Mouse (Mus musculus) yolk sac, embryonic 10.5 days (tissue): ENCODE measurements around the gene Atf6b.

Experiments used
- DNase-seq: peaks from one replicate; pipeline ENCODE4 v3.0.0-alpha.2; 2017; ENCODE audit warnings: low spot score

Gene Atf6b

DNA sequence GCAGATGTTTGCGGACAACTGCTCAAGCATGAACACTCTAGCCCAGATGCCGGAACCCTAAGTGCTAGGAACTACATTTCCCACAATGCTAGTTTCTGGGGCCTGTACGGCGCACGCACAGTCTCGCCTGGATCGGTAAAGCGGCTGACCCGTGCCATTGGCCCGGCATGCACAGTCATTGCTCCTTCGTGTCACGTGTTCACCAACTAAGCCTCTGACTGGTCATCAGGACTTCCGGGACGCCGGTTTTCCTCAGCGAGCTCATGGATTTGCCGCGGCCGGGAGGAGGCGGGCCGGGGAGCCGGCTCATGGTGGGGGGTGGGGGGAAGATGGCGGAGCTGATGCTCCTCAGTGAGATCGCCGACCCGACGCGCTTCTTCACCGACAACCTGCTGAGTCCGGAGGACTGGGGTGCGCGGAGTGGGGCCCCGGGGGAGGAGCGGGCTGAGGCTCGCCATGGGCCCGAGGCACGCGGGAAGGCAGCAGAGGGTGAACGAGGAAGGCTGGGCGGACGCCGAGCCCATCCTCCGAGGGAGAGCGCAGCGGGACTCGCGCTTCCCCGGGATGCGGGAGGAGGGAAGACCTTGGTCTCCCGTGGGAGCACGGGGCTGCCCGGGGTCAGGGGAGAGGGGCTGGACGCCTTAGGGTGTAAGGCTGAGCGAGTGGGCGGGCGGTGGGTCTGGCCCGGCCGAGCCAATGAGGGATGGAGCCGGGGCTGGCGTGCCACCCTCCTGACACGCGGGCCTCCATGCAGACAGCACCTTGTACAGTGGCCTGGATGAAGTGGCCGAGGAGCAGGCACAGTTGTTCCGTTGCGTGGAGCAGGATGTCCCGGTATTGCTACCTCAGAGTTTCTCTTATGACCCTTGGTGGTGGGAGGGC is at the start of gene Atf6b:
Gene Atf6b (plus strand): TSS at position 241 of the 882 bp plus-strand sequence.
- peak; percentile 95 for DNase-seq

- no peak for DNase-seq
Measured at GRCm38 (mm10) chr17:34597566-34598095, 49.3 kb upstream of the Atf6b start, which contains the start of gene Ager. Gene Ager, plus strand, starts transcription at chr17:34597862.

DNA sequence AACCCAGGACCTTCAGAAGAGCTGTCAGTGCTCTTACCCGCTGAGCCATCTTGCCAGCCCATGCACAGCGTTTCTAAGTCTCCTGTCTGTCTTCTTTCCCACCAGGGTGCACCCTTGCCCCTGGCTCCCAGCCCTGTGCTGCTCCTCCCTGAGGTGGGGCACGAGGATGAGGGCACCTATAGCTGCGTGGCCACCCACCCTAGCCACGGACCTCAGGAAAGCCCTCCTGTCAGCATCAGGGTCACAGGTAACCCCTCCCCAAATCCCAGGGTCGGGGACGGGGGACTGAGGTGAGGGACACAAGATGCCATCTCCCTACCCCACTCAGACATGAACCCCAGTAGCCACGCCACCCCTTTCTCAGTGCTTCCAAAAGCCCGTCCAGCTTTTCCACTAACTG is 47.1 kb upstream of the Atf6b start:
- DNase-seq, result no peak

- DNase-seq, result no peak
Measured at GRCm38 (mm10) chr17:34601796-34602195, 45.1 kb upstream of the Atf6b start.

GRCm38 (mm10) chr17:34603375-34604060 is 43.4 kb upstream of the Atf6b start, which contains the start of gene Rnf5:
Gene Rnf5, minus strand, starts transcription at chr17:34603690.
- peak; percentile 100 for DNase-seq

DNA sequence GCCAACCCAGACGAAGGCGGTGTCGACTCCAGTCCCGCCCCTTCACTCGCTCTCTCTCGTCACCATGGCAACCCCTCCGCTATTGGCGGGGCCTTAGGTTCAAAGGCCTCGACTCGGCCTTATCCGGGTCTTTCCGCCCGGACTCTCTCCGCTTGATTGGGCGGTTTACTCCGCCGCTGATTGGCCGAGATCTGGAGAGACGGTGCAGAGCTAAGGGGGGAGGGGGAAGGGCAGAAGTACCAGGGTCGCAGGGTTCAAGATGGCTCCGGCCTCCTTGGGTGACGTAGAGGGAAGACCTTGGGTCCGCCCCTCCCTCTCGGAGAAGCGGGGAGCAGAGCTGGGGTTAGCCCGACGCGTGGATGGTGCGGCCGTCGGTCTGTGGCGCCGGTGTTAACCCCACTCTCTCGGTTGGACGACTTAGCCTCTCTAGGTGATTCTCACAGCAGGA is 42.9 kb upstream of the Atf6b start, which contains the start of gene Agpat1:
Gene Agpat1 (plus strand): TSS at position 202 of the 448 bp plus-strand sequence.
- no peak for DNase-seq

DNA sequence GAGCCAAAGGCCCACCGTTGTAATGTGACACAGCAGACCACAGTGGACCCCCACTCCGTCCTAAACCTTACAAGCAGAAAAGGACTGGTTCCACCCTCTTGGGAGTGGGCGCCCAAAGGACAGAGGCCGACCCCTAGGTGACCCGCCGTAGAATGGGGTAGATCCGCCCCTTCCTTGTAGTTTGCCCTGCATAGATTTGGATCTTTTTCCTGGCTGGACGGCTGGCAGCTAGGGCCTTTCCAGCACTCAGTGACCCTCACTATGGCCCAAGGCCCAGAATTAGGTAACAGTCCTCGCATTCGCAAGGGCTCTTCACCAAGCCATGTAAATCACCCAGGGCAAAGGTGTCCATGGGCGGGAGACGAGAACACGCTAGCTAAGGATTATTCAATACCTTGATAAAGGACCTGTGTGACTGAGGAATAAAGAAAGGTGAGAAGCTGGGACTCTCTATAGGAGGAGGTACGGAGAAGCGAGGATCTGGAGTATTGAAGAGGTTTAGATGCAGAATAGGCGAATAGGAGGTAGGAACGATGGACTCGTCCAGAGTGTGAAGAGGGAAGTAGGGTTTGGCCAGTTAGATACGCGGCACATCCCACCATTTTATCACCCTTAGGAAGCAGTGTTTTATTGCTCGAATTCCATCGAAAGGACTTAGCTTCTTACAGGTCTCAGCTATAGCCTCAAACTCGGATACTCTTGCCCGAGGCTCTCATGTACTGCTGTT is 42.3 kb upstream of the Atf6b start:
- peak; percentile 46 for DNase-seq

DNA sequence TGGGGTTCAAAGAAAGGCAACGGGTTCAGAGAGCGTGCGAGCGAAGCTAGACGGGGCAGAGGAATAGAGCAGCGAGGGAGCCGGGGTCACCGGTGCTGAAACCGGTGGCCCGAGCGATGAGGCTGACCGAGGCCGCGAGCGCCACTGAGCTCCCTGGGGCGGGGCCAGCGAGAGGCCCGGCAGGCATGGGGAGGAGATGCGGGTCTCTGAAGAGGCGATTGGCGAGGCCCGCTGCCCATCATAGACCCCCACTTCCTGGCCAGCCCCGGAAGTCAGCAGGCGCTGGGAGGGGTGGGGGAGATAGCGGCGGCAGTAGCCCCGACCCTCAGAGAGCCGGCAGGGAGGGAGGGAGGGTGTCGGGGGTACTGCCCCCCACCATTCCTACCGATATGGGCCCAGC is 41.3 kb upstream of the Atf6b start:
- peak; percentile 96 for DNase-seq

GRCm38 (mm10) chr17:34606186-34607039 is 40.5 kb upstream of the Atf6b start:
- DNase-seq, result no peak

- no peak for DNase-seq
Measured at GRCm38 (mm10) chr17:34607997-34608396, 38.9 kb upstream of the Atf6b start.

GRCm38 (mm10) chr17:34611050-34611449 is 35.9 kb upstream of the Atf6b start:
- no peak for DNase-seq

DNA sequence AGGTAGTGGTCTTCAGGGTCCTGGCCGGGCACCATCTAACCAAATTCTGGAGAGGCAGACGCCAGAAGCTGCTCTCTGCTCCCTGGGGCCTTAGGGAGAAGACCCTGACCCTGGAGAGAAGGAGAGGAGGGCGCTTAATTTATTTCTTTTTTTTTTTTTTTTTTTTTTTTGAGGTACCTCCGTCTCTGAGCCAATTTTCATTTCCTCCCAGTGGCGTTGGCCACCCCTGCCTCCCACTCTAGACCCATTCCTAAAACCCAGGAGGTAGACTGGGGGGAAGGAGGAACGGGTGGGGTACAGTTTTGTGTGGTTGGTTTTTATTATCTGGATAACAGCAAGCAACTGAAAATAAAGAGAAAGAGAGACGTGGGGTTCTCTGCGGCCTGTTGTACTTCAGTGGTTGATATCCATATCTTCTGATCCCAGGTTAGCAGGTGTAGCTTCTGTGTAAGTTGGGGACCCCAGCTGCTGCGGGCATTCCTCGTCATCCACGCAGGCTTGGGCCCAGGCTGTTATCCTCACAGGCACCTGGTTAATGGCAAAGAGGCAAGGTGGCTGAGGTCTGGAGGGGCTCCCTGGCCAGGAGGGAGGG is 33.8 kb upstream of the Atf6b start:
- no peak for DNase-seq

GRCm38 (mm10) chr17:34613830-34614229 is 33.1 kb upstream of the Atf6b start:
- no peak for DNase-seq

DNA sequence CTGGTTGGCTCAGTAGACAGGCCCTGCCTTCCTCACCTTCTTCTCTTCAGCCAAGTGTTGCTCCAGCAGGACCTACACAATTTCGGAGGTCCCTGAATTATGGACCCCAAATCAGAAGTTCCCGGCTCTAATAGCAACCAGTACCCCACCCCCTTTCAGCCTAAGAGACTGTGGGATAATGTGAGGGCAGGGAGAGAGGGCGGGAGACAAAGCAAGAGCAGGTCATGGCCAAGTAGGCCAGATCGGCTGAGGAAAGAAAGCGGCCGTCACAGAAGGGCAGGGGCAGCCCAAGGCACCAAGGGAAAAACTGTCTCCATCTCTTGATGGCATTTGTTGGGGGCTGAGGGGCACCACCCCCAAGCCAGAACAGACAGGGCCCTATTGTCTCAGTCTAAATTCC is 31.1 kb upstream of the Atf6b start, which contains the start of gene Egfl8:
Gene Egfl8 (minus strand): TSS at position 101 of the 400 bp plus-strand sequence.
- DNase-seq, result no peak

DNA sequence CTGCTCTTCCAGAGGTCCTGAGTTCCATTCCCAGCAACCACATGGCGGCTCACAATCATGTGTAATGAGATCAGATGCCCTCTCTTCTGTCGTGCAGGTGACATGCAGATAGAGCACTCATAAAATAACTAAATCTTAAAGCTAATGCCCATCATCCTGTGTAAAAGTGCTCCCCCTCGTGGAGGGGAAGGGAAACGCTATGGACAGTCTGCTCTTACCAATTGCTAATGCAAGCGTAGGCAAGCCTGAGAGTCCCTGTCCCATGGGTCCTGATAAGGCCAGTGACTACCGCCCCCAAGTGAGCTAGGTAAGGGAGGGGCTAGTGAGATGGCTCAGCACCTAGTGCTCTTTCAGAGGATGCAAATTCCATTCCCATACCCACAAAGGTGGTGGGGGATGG is 27.9 kb upstream of the Atf6b start:
- peak; percentile 49 for DNase-seq

GRCm38 (mm10) chr17:34621006-34621405 is 25.9 kb upstream of the Atf6b start:
- no peak for DNase-seq

DNA sequence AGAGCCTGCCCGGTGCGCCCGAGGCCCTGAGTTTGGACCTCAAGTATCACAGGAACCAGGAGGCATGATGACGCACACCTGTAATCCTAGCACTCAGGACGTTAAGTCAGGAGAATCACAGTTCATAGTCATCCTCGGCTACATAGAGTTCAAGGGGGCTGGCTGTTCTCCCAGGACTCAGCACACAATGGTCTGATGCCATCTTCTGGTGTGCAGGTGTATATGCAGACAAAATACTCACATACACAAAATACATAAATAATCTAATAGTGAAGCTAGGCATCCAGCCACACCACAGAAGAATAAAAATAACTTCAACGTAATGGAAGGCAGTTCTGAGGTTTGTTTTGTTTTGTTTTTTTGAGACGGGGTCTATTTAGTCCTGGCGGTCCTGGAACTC is 23.8 kb upstream of the Atf6b start:
- DNase-seq, result no peak

GRCm38 (mm10) chr17:34624981-34625380 is 22.0 kb upstream of the Atf6b start:
- DNase-seq, result no peak

DNA sequence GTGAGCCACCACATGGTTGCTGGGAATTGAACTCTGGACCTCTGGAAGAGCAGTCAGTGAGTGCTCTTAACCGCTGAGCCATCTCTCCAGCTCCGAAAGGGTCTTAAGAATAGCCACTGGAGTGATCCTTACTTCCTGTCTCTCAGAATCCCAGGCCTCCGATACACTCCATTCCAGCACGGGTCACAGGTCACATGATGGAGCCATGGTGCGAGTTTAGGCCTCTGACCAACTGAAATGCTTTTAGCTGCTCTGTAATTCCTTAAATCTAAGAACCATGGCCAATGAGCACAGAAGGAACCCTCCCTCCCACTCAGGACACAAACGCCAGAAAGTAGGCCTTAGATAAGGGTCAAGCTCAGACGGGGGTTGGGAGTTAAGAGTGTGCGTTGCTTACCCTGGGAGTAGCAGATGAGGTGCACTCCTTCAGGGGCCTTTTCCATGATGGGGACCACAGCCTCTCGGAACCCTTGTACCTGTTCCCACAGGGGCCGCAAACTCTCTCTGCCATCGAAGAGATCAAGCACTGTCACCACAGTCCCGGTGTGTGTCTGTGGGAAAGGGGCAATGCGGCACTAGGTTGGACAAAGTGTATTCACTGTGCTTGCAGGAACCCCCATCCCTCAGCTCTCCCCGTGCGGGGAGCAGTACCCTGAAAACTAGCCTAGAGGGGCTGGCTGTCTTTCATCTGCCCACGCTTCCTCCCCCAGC is 20.7 kb upstream of the Atf6b start:
- DNase-seq, result no peak

DNA sequence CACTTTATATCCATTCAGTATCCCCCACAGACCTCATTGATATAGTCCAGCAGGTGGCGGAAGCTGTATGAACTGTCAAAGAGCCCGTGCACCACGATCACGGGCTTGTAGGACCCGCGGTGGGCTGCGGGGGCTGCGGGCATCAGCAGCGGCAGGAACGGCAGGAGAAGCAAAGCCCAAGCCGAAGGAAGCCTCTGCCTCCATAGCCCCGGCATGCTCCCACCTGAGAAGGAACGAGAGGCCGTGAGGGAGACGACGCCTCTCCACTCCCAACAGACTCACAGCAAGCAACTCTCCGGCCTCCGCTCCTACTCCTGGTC is 20.2 kb upstream of the Atf6b start:
- peak; percentile 65 for DNase-seq
